Mouse (Mus musculus): ENCODE results near the gene Rpl27.
"Not testable (repeated sequence)": the region's sequence is repeated elsewhere in the genome, so short reads cannot be mapped to it uniquely, and the experiment has no call there.

The Rpl27 gene

DNA sequence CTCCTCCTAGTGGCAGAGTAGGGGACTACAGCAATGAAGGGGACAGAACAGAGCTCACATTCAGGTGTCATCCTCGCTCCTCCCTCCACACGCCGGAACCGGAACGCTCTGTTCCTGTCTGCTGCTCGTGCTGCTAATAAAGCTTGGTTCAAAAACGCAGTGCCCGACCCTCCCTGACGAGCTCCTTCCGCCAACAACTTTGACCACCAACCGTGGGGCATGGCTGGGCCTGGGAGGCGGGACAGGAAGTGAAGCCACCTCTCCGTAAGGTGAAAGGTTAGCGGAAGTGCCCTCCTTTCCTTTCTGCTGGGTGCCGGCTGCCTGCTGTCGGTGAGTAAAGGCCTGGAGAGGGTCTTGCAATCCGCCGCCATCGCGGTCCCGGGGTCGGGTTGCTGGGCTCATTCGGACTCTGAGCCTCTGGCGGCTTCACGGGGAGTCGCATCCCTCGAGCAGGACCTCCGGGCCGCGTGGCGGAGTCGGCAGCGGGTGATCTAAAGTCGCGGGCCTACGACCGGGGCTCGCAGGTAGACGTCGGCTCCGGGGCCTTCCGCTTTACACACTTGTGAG, at the start of gene Rpl27:
Gene Rpl27 (plus strand): TSS at position 172 of the 567 bp plus-strand sequence.
- DNase-seq (ENCODE audit: extremely low read depth, insufficient read length, low spot score) = peak; percentile 97

DNA sequence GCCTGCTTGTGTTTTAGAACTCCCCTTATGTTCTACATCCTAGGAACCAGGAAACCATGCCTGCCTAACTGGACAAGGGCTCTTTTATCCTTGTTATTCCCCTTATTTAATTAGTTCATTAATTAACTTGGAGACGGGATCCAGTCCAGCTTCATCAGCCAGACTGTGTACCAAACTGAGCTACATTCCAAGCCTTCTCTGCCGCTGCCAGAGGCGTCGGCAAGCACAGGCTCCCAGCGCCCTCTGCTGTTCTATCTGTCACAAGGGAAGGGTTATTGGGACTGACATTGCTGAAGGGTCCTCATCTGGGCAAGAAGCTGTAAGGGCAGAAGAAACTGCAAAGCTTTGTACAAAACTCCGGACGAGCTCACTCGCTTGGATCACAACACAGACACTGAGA, 47.0 kb upstream of the Rpl27 start:
- DNase-seq (ENCODE audit: extremely low read depth, insufficient read length, low spot score) = peak; percentile 35

DNA sequence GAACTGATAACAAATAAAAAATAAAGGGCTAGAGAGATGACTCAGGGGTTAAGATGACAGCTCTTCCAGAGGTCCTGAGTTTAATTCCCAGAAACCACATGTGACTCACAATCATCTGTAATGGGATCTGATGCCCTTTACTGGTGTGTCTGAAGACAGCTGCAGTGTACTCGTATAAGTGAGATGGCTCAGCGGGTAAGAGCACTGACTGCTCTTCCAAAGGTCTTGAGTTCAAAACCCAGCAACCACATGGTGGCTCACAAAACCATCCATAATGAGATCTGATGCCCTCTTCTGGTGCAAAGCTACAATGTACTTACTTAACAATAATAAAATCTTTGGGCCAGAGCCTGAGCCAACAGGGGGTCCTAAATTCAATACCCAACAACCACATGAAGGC, 26.8 kb upstream of the Rpl27 start:
- peak; percentile 45 for DNase-seq (ENCODE audit: extremely low read depth, insufficient read length, low spot score)

DNA sequence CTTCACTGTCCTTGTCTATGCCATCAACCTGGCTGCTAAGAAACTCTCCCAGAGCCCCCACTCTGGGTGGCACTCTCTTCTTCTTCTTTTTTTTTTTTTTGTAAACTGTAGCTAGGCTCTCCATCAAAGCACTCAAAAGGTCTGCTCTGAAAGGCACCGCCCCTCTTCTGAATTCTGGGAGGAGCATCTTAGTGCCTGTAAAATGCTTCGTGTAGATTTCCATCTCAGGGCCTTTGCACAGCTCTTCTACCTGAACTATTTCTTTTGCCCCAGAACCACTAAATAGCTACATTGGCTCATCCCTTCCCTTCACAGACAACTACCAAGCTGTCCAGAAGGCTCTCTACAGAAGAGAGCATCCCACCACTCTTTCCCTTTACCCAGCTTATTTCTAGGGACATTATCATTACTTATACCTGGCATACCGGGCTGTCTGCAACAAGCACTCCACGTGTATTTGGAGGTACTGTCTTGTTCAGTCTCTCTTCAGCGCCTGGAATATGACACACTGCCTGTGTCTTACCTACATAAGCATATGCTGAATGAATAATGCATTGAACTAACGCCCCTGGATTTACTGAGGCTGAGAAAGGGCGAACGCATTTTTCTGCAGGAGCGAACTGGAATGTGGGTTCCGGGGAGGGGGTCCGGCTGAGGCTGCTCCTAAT, 25.5 kb upstream of the Rpl27 start:
- no peak for DNase-seq (ENCODE audit: extremely low read depth, insufficient read length, low spot score)

DNA sequence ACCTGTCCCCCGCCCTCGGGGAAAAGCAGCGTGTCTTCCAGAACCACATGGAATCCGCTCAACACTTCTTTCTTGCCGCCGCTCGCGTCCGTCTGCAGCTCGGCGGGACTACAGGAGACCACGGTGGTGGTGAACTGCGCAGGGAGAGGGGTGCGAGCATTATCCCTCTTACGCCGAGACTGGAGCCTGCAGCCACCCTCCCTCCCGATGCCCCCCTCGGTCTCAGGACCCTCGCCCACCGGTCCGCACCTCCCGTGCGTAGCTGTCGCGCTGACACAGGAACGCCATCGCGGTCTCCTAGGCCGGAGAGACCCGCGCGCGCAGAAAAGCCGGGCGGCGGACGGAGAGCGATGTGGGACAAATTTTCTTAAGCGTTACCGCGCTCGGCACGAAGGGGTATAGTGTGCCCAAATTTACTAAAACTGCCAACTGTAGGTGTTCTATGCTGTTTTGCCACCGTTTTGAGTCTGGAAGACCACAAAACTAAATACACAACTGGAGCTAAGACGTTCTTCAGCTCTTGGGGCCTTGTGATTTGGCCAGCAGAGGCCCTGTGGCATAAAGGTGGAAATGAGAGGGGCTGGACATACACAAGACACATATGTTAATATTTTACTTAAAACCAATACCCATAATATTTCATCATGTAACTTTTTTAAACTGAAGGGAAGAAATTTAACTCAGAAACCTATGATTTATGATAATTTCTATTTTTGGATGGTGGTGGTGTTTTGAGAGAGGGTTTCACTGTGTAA, 24.8 kb upstream of the Rpl27 start, which contains the start of gene Aarsd1:
Gene Aarsd1 (minus strand): TSS at position 515 of the 755 bp plus-strand sequence.
- peak; percentile 88 for DNase-seq (ENCODE audit: extremely low read depth, insufficient read length, low spot score)

DNA sequence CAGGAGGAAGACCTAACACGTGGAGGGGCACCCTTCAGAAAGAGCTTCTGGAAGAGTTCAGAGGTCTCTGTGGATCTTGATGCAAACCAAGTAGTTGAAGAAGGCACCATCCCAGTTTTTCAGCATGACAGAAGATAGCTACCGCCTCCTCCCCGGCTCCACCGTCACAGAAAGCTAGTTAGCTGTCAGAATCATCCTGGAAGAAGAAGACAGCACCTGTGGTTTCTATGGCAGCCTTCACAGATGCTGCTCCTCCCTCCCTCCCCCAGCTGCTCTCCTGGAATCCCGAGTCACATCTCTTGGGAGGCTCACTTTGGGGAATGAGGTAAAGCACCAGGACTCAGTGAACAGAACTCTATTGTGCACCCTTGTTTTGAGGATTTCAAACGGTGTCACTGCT, 23.1 kb upstream of the Rpl27 start:
- no peak for DNase-seq (ENCODE audit: extremely low read depth, insufficient read length, low spot score)

DNA sequence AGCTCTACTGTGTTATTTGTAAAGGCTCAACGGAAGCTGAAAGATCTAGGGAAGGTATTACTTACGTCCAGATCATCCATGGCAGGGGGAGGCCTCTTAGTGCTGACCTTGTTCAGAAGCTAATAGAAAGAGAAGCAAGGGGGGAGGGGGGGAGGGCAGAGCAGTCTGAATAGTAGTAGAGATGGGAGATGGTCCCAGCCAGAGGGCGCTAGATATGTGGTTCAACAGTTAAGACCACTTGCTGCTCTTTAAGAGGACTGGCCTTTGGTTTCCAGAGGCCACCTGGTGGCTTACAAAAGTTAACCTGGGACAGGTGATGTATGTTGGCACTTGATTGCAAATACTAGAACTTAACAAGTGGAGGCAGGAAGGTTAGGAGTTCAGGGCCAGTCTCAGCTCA, 22.5 kb upstream of the Rpl27 start:
- no peak for DNase-seq (ENCODE audit: extremely low read depth, insufficient read length, low spot score)

DNA sequence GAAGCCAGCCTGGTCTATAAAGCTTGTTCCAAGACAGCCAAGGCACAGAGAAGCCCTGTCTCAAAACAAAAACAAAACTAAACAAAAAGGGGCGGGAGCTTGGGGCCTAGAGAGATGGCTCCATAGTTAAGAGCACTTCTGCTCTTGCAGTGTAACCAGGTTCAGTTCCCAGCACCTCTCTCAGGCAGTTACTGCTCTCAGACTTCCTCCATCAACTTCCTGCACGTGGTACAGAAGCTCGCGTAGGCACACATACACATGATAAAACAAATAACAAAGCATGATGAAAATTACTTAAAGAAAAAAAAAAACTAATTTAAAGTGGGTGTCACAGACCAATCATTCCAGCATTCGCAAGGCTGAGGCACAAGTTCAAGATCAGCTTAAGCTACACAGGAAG, 21.9 kb upstream of the Rpl27 start:
- DNase-seq (ENCODE audit: extremely low read depth, insufficient read length, low spot score) = no peak

DNA sequence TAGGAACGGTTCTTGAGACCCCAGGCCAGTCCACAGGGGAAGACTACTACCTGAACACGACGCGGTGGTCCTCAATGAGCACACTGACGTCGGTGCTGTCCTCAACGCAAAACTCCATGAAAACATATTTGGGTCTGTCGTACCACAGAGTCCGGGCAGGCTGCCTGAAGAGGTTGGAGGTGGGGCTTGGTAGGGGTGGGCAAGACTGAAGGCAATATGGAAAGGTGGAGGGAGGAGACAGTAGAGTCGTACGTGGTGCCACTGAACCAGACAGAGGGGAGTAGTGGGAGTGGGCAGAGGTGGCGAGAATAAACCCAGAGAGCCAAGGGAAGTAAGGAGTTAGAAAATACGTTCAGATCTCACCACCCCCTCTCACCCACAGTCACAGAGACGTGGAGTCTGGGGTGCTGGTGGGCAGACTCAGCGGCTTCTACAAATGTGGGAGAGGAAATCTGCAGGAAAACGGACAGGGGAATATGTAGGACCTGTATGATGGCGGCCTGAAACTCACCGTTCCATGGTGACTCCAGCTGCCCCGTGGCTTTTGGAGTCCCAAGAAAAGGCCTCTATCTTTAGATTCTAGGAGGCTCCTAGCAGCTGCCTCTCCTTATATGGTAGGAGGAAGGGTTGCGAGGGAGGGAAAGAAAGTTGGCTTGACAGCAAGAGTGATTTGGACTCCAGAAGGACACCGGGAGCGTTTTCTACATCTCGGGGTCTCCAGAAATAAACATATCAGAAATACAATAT, 17.8 kb upstream of the Rpl27 start, which contains the start of gene Gm27029:
Gene Gm27029 (minus strand): TSS at position 692 of the 747 bp plus-strand sequence.
- peak; percentile 51 for DNase-seq (ENCODE audit: extremely low read depth, insufficient read length, low spot score)

DNA sequence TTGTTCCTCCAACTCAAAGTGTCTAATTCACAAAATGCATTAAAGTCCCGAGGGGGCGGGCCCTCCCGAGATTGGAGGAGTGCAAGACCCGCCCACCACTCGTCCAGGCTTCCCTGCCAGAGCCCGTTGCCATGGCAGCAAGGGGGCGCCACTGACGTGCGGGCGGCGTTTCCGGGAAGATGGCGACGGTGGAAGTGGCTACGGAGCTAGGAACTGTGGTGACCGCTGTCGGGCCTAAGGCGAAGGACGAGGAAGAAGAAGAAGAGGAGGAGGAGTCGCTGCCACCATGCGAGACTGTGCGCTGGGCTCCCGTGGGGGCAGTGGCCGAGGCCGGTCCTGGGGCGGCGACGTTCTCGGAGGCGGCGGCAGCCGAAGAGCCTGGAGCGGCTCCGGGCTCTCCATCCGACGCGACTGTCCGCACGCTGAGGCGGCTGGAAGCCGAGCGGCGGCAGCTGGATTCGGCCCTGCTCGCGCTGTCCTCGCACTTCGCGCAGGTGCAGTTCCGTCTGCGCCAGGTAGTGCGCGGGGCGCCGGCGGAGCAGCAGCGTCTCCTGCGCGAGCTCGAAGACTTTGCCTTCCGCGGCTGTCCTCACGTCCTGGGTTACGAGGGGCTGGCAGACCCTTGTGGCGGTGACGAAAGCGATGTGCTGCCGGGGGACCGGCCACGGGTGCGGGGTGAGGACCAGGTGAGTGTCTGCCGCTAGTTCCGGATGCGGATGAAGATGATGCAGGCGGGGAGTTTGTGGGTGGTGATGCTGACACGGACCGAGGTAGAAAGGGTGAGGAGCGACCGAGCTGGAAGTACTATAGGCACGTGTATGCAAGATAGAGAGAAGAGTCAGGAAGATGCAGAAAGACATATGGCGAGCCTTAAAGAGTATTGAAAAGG, 16.9 kb upstream of the Rpl27 start, which contains the start of the genes Rundc1 and Ptges3l:
Gene Rundc1 (plus strand): TSS at position 161 of the 889 bp plus-strand sequence.
Gene Ptges3l (minus strand): TSS at position 409 of the 889 bp plus-strand sequence.
- DNase-seq (ENCODE audit: extremely low read depth, insufficient read length, low spot score) = peak; percentile 92

DNA sequence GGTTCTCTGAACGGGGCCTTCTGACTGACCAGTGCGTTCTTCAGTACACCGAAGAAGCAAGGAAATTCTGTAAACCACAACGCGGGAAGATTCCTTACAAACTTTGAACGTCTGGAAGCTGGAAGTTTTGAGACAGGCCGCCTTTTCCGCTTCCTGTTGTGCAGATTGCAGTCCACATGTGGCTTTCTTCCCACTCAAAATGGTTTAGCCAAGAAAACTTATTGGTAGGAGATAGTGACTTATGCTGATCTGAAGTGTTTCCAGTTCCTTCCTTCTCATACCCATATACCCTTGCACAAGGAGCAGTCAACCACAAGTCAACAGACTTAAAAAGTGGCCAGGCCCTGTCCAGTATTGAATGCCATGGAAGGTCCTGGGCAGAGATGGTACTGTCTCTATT, 15.9 kb upstream of the Rpl27 start:
- DNase-seq (ENCODE audit: extremely low read depth, insufficient read length, low spot score) = no peak

DNA sequence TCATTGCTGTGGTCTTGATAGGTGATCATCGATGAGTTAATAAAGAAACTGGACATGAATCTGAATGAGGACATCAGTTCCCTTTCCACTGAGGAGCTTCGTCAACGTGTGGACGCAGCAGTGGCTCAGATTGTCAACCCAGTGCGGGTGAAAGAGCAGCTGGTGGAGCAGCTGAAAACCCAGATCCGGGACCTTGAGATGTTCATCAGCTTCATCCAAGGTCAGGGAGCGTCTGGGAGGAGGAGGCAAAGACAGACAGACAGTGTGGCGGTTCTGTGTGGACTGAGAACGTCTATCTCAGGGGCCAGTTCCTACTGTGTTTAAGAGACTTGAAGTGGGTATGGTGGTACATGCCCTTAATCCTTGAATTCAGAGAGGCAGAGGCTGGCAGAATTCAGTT, 10.8 kb upstream of the Rpl27 start:
- DNase-seq (ENCODE audit: extremely low read depth, insufficient read length, low spot score) = no peak

DNA sequence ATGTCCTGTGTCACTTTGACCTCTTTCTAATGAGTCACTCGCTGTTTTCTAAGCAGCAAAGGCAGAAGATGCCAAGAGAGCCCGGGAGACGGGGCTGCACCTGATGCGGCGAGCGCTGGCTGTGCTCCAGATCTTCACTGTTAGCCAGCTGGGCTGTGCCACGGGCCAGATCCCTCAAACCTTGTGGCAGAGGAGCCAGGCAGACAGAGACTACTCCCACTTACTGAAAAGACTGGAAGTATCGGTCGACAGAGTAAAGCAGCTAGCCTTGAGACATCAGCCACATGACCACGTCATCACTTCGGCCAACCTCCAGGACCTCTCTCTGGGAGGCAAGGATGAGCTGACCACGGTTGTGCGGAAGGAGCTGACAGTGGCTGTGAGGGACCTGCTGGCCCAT, 8.7 kb upstream of the Rpl27 start:
- DNase-seq (ENCODE audit: extremely low read depth, insufficient read length, low spot score) = no peak

DNA sequence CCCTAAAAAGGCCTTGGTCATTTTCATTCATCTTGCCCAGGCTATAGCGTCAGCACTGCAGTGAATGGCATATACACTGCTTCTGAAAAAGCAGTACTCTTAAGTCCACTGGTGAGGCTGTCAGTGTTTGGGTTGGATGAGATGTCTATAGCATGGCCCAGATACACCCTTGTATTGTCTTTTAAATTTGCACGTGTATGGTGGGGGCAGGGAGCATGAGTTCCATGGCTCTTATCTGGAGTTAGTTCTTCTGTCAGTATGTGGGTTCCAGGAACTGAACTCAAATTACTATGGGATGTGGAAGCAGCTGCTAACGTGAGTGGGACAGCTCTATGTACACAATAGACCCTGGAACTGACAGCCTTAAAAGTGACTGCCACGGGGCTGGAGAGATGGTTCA, 6.3 kb upstream of the Rpl27 start:
- DNase-seq (ENCODE audit: extremely low read depth, insufficient read length, low spot score) = no peak

DNA sequence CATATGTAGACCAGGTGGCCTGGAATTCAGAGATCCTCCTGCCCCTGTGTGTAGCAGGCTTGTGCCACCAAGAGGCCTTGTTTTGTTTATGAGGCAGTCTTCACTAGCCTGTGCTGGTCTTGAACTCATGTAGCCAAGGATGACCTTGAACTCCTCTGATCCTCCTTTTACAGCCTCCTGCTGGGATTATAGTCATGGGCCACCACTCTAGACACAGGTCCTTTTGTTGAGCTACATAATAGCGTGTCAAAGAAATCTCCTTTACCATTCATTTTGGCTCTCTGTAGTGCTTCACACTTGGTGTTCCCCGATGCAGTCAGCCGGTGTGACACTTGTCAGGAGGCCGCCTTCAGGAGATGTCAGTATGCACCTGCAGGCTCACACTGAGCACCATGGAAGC, 5.2 kb upstream of the Rpl27 start:
- DNase-seq (ENCODE audit: extremely low read depth, insufficient read length, low spot score) = no peak

DNA sequence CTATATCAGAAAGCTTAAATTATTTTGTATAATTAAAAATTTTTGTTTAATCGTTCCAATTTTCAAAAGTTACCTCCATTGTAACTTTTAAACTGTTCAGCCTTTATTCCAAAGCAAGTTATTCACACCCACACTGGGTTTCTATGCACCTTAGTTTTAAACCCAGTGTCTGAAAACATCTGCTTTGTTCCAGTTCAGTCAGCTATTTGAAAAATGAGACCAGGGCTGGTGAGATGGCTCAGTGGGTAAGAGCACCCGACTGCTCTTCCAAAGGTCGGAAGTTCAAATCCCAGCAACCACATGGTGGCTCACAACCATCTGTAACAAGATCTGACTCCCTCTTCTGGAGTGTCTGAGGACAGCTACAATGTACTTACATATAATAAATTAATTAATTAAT, 4.1 kb upstream of the Rpl27 start:
- not testable (repeated sequence) for DNase-seq (ENCODE audit: extremely low read depth, insufficient read length, low spot score)

DNA sequence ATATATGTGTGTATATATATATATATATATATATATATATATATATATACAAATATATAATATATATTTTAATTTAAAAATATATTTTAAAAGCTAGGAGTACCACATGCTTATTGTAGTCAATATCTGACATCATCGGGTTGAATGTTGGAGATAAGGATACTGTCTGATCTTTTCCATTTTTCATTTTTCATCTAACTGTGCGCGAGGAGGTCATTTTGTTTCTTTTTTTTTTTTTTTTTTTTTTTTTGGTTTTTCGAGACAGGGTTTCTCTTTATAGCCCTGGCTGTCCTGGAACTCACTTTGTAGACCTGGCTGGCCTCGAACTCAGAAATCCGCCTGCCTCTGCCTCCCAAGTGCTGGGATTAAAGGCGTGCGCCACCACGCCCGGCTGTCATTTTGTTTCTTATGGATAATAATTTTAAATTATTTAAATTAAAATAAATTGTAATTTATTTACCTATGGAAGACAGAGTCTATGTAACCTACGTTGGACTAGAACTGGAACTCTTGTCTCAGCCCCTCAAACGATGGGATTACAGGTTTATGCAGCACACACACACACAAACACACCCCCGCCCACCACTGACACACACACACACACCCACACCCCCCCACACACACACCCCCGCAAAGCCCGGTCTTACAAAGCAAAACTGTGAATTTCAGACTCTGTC, 510 bp upstream of the Rpl27 start:
- not testable (repeated sequence) for DNase-seq (ENCODE audit: extremely low read depth, insufficient read length, low spot score)

DNA sequence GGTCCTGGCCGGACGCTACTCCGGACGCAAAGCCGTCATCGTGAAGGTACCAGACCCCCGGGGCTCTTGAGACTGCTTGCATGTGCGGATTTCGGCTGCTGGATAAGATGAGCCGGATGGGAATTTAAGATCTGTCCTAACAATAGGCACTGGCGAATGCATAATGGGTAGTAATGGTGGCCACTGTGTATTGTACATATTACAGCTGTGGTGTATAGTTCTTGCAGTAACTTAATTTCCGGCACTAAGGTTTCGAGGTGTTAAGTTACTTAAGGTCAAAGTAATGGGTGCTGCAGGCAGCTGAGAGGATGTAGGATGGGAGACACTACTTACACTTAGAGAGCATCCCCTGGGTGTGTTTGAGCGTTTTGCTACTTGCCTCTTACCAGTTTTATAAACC, 662 bp downstream of the Rpl27 start:
- no peak for DNase-seq (ENCODE audit: extremely low read depth, insufficient read length, low spot score)

DNA sequence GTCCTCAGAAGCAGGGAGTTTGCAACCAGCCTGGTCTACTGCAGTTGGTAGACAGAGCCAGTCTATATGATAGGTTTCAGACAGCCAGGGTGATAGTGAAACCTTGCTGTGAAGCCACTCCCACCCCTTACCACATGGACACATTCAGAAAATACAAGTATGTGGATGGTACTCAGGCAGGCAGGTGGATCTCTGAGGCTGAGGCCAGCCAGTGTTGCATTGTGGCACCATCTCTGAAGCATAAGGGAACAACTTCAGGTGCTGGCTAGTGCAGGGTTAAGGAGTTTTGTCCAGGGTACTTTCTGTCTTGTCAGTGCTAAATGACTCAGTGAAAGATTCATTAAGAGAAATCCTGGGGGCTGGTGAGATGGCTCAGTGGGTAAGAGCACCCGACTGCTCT, 4.2 kb downstream of the Rpl27 start:
- no peak for DNase-seq (ENCODE audit: extremely low read depth, insufficient read length, low spot score)
